23 mouse cellular contexts compared by ENCODE assay signal in the genomic region with DNA sequence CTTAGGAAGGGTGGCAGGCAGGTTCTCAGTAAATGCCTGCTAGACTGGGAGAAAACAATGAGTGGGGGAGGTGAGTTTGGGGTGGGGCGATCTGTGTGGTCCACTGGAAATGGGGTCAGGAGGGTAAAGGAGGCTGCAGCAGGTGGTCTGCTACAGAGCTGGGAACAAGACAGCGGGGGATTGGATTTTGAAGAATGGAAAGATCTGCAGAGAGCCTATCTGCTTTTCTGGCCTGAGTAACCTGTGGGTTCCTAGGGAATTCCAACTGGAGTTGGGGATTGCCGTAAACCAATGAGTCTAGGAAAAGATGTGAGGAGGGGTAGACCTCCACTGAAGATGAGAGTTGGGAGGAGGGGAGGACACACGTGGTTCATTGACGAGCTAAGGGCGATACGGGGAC.
DNase-seq lines count a peak whose midpoint lies in the region; ATAC-seq lines count a peak whose summit lies in the region.
"Had no signal": no experiment of that assay in that cellular context is flagged by ENCODE, and none has a peak within 500 bp of the region (broad histone marks: within the 10 kb centered on the region; RNA-seq: fewer than 3 reads in every experiment).

No protein-coding gene starts in this region.

- WGBS in forebrain, embryonic 11.5 days = 10% methylated on average over 7 of the region's 7 CpGs
- 13% methylated on average over 7 of the region's 7 CpGs for WGBS in forebrain, embryonic 10.5 days
- WGBS in midbrain, embryonic 10.5 days = 6% methylated on average over 7 of the region's 7 CpGs
- WGBS in midbrain, embryonic 14.5 days = 9% methylated on average over 7 of the region's 7 CpGs
- WGBS in neural tube, embryonic 11.5 days = 19% methylated on average over 7 of the region's 7 CpGs

- no peaks in the 10 kb centered on the region for H3K27me3 ChIP-seq in forebrain, embryonic 11.5 days (ENCODE audit: control insufficient read depth, insufficient read depth, low read length)
- H3K27me3 ChIP-seq in forebrain, embryonic 10.5 days (ENCODE audit: poor library complexity, severe bottlenecking) = no peaks in the 10 kb centered on the region
- no peaks in the 10 kb centered on the region for H3K27me3 ChIP-seq in midbrain, embryonic 10.5 days (ENCODE audit: low read depth, poor library complexity, severe bottlenecking)
- no peaks in the 10 kb centered on the region for H3K27me3 ChIP-seq in midbrain, embryonic 14.5 days (ENCODE audit: control insufficient read depth, insufficient read depth, low read length)
- H3K27me3 ChIP-seq in neural tube, embryonic 11.5 days (ENCODE audit: control insufficient read depth, insufficient read depth, low read length) = no peaks in the 10 kb centered on the region
- H3K27me3 ChIP-seq: forebrain, embryonic 13.5 days; limb, embryonic 13.5 days; liver, embryonic 12.5 days; Patski had no signal

- H3K4me2 ChIP-seq in forebrain, embryonic 11.5 days (ENCODE audit: low read depth, low read length, severe bottlenecking) = no peak overlapping the region
- no peak overlapping the region for H3K4me2 ChIP-seq in midbrain, embryonic 14.5 days (ENCODE audit: low read length)
- H3K4me2 ChIP-seq in neural tube, embryonic 11.5 days (ENCODE audit: low read depth) = no peak overlapping the region
- H3K4me2 ChIP-seq: forebrain, embryonic 13.5 days; limb, embryonic 13.5 days; liver, embryonic 12.5 days had no signal

- no peak overlapping the region for H3K27ac ChIP-seq in forebrain, embryonic 11.5 days (ENCODE audit: low read depth, low read length)
- H3K27ac ChIP-seq in forebrain, embryonic 10.5 days = no peak overlapping the region
- H3K27ac ChIP-seq in midbrain, embryonic 10.5 days (replicated peaks) = no peak overlapping the region
- no peak overlapping the region for H3K27ac ChIP-seq in midbrain, embryonic 14.5 days (replicated peaks; ENCODE audit: low read depth, low read length)
- H3K27ac ChIP-seq in neural tube, embryonic 11.5 days (ENCODE audit: low read depth, low read length) = no peak overlapping the region
- H3K27ac ChIP-seq: forebrain, embryonic 13.5 days; heart, embryonic 10.5 days; limb, embryonic 13.5 days; liver, embryonic 12.5 days had no signal

- no peaks in the 10 kb centered on the region for H3K9me3 ChIP-seq in forebrain, embryonic 11.5 days (ENCODE audit: control insufficient read depth, low read length)
- no peaks in the 10 kb centered on the region for H3K9me3 ChIP-seq in forebrain, embryonic 10.5 days
- H3K9me3 ChIP-seq in midbrain, embryonic 10.5 days (replicated peaks) = no peaks in the 10 kb centered on the region
- no peaks in the 10 kb centered on the region for H3K9me3 ChIP-seq in midbrain, embryonic 14.5 days (ENCODE audit: control insufficient read depth, low read length)
- H3K9me3 ChIP-seq in neural tube, embryonic 11.5 days (ENCODE audit: control insufficient read depth, low read length) = no peaks in the 10 kb centered on the region
- H3K9me3 ChIP-seq: forebrain, embryonic 13.5 days; heart, embryonic 10.5 days; limb, embryonic 13.5 days; liver, embryonic 12.5 days had no signal

- H3K36me3 ChIP-seq in forebrain, embryonic 11.5 days (ENCODE audit: control insufficient read depth, insufficient read depth, low read length) = no peaks in the 10 kb centered on the region
- H3K36me3 ChIP-seq in forebrain, embryonic 10.5 days (replicated peaks) = no peaks in the 10 kb centered on the region
- no peaks in the 10 kb centered on the region for H3K36me3 ChIP-seq in midbrain, embryonic 10.5 days
- no peaks in the 10 kb centered on the region for H3K36me3 ChIP-seq in midbrain, embryonic 14.5 days (ENCODE audit: control insufficient read depth, insufficient read depth, low read length)
- no peaks in the 10 kb centered on the region for H3K36me3 ChIP-seq in neural tube, embryonic 11.5 days (ENCODE audit: control insufficient read depth, insufficient read depth, low read length)
- H3K36me3 ChIP-seq: heart, embryonic 10.5 days; limb, embryonic 13.5 days; liver, embryonic 12.5 days had no signal

- H3K4me3 ChIP-seq in forebrain, embryonic 11.5 days (ENCODE audit: low read depth, low read length) = no peak overlapping the region
- H3K4me3 ChIP-seq in forebrain, embryonic 10.5 days = no peak overlapping the region
- no peak overlapping the region for H3K4me3 ChIP-seq in midbrain, embryonic 10.5 days
- H3K4me3 ChIP-seq in midbrain, embryonic 14.5 days (replicated peaks; ENCODE audit: low read depth, low read length) = no peak overlapping the region
- no peak overlapping the region for H3K4me3 ChIP-seq in neural tube, embryonic 11.5 days (ENCODE audit: low read depth, low read length)
- H3K4me3 ChIP-seq: forebrain, embryonic 13.5 days; heart, embryonic 10.5 days; limb, embryonic 13.5 days; liver, embryonic 12.5 days had no signal

- ATAC-seq in forebrain, embryonic 11.5 days (replicated peaks; ENCODE audit: low FRiP score) = peak; percentile 7; the same call in 1 of the 2 replicates
- ATAC-seq in midbrain, embryonic 14.5 days (ENCODE audit: low FRiP score, low TSS enrichment) = no peak
- no peak for ATAC-seq in neural tube, embryonic 11.5 days (ENCODE audit: insufficient read depth, low FRiP score, low TSS enrichment)
- ATAC-seq: activated CD4-positive, CD25-positive, alpha-beta regulatory T cell, adult 4 months; forebrain, embryonic 13.5 days; inflammation-experienced regulatory T-cells, adult 6 months; liver, embryonic 12.5 days; Patski had no signal

- no peaks in the 10 kb centered on the region for H3K4me1 ChIP-seq in forebrain, embryonic 11.5 days (replicated peaks; ENCODE audit: control insufficient read depth, insufficient read depth, low read length)
- peaks cover 9% of the 10 kb centered on the region for H3K4me1 ChIP-seq in forebrain, embryonic 10.5 days
- peaks cover 11% of the 10 kb centered on the region for H3K4me1 ChIP-seq in midbrain, embryonic 10.5 days
- H3K4me1 ChIP-seq in midbrain, embryonic 14.5 days (ENCODE audit: control insufficient read depth, insufficient read depth, low read length) = no peaks in the 10 kb centered on the region
- H3K4me1 ChIP-seq in neural tube, embryonic 11.5 days (ENCODE audit: control insufficient read depth, insufficient read depth, low read length) = no peaks in the 10 kb centered on the region
- H3K4me1 ChIP-seq: forebrain, embryonic 13.5 days; heart, embryonic 10.5 days; limb, embryonic 13.5 days; liver, embryonic 12.5 days had no signal

- no peak for DNase-seq in forebrain, embryonic 11.5 days (ENCODE audit: low spot score)
- no peak for DNase-seq in forebrain, embryonic 10.5 days (ENCODE audit: extremely low spot score, low spot score)
- peak; percentile 27 for DNase-seq in midbrain, embryonic 10.5 days (ENCODE audit: low spot score)
- DNase-seq in midbrain, embryonic 14.5 days = no peak
- peak; percentile 16 for DNase-seq in embryo, embryonic 10.5 days (ENCODE audit: low spot score)
- DNase-seq in neural tube, embryonic 11.5 days (ENCODE audit: low spot score) = peak; percentile 16
- no peak for DNase-seq in adrenal gland, adult 2 months
- no peak for DNase-seq in thymus, postnatal 4 days
- DNase-seq: adrenal gland, postnatal 10 days; cerebellum, adult 2 months; cerebellum, postnatal 25 days; kidney, adult 18-20 months; kidney, postnatal 25 days; lung, adult 18-20 months; lung, postnatal 14 days; thymus, postnatal 14 days had no signal

- H3K9ac ChIP-seq in forebrain, embryonic 11.5 days (ENCODE audit: low read length) = no peak overlapping the region
- no peak overlapping the region for H3K9ac ChIP-seq in midbrain, embryonic 14.5 days (replicated peaks; ENCODE audit: low read length)
- H3K9ac ChIP-seq in neural tube, embryonic 11.5 days (ENCODE audit: low read length) = no peak overlapping the region
- H3K9ac ChIP-seq: forebrain, embryonic 13.5 days; limb, embryonic 13.5 days; liver, embryonic 12.5 days had no signal

Comparison
In these comparisons a context has a peak if more than half of its experiments do, and no peak if none do; other contexts are left out.
1. DNase-seq: peak in midbrain, embryonic 10.5 days (single experiment), embryo, embryonic 10.5 days (single experiment) and neural tube, embryonic 11.5 days (single experiment); none in forebrain, embryonic 11.5 days (single experiment), forebrain, embryonic 10.5 days (single experiment), midbrain, embryonic 14.5 days (single experiment), adrenal gland, adult 2 months (single experiment) and thymus, postnatal 4 days (single experiment).